Mouse (Mus musculus) Muller cell, postnatal 12 days (primary cell): ENCODE results near the gene Brd1.

Experiments used
- DNase-seq: peaks from one replicate; pipeline ENCODE4 v3.0.0-alpha.2; 2015; ENCODE audit errors: inconsistent ontology term

Brd1 gene

GRCm38 (mm10) chr15:88688120-88688519 lies 45.9 kb downstream of the Brd1 start:
- DNase-seq: no peak

DNA sequence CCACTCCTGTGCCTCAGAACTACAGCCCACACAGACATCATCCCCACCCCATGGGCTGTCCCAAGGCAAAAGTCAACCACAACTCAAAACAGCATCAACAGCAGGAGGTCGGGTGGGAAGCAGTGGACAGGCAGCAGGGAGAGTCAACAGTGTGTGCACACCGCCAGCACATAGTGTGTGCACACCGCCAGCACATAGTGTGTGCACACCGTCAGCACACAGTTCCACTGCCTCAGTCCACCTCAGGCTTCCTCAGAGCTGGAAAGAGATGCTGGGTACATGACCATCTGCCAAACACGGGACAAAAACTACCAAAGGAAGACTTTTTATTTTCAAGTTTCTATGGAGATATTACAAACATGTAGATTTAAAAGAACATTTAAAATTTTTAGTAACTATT lies 47.3 kb downstream of the Brd1 start:
- DNase-seq: no peak

DNA sequence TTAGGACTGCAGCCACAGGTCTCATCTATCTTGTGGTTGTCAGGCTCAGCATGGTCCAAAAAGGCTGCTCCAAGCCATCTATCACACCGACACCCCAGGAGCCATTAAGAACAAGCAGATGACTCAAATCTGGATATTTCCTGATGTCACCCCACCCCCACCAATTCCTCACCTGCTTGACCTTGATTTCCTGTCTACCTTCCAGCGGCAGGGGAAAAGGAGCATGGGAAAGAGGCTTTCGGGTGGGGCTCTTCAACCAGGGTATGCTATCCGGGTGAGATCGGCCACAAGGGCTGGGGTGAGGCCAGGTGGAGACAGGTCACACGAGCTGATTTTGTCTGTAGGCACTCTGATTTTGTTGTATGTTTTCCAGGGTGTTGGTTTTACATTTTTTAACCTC lies 50.0 kb downstream of the Brd1 start:
- DNase-seq: no peak

DNA sequence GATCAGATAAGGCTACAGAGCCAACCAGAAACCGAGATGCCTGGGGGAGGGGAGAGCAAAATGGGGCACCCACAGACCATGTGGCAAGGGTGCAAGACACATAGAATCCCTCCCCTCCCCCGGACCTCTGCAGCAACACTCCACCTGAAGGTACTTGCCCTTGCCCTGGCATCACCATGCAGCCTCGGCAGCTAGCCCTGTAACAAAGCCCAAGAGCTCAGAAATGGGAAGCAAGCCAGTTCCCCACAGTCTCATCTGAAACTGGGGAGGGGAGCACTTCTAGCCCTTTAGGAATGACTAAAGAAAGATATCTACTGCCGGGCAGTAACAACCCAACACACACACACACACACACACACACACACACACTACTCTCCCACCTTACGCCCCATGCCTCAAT lies 53.1 kb downstream of the Brd1 start:
- no peak for DNase-seq

- no peak for DNase-seq
Observed at GRCm38 (mm10) chr15:88677568-88677967, 56.5 kb downstream of the Brd1 start.

GRCm38 (mm10) chr15:88675998-88676397 lies 58.0 kb downstream of the Brd1 start:
- DNase-seq: no peak

GRCm38 (mm10) chr15:88668693-88669092 lies 65.3 kb downstream of the Brd1 start:
- DNase-seq: no peak

- no peak for DNase-seq
Observed at GRCm38 (mm10) chr15:88667653-88668052, 66.4 kb downstream of the Brd1 start.

DNA sequence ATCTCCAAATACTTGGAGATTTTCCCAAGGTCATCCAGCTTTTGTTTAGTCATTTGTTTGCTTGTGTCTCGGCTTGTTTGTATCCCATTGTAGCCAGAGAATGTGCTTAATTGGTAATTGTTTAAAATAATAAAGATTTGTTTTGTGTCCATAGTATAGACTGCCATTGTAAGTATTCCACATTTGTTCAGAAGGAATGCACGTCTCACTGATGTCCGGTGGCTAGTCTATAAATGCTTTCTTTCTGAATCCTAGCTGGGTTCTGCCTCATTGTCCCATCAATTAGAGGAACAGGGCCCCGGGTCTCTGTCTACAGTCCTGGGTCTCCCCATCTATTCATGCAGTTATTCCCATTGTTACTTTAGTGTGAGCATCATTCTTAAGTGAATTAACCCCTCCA lies 68.2 kb downstream of the Brd1 start:
- DNase-seq: no peak

DNA sequence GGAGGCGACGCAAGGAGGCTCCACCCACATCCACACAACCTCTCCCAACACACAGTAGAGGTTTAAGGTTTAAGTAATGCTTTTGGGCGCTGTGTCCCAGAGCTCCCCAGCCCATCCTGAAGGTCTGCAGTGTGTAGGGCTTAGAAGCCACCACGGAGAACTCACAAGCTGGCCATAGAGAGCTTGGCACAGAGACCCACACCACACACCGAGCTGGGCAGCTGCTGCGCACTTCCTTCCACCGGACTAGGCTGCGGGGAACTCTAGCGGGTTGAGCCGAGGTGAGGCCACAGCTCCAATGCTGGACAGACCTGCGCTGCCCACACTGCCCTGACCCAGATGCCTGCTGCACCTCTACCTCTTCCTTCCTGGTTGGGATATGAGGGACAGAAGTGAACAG lies 71.0 kb downstream of the Brd1 start:
- DNase-seq: no peak

DNA sequence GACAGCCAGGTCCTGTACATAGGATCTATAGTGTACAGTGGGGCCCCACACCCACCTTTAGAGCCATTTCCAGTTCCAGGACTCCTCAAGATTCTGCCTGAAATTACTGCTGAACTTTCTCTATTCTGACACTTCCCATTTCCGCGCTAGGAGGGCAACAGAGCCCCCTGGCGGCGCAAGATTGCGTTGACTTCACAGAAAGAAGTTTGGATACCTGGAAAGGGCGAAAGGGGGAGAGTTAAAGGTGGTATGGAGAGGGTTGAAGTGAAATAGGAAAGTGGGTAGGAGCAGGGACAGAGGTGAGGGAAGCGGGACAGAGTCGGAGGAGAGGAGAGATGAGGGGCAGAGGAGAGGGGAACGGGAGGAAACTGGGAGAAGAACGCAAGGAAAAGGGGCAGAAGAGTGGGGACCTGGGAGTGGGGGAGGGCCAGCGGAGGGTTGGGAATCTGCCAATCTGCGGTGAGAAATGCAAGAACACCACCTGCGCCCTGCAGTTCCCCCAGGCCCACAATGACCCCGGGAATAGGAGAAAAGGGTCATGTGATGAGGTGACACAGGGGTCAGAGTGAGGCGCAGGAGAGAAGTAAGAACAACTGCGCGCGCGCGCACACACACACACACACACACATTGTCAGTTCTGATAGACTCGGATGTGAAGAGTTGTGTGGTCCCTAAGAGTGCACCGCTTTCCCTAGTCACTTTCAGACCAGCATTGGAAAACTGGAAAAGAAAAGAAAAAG lies 71.8 kb downstream of the Brd1 start:
- DNase-seq: peak; percentile 44

- no peak for DNase-seq
Observed at GRCm38 (mm10) chr15:88661654-88662053, 72.4 kb downstream of the Brd1 start.

DNA sequence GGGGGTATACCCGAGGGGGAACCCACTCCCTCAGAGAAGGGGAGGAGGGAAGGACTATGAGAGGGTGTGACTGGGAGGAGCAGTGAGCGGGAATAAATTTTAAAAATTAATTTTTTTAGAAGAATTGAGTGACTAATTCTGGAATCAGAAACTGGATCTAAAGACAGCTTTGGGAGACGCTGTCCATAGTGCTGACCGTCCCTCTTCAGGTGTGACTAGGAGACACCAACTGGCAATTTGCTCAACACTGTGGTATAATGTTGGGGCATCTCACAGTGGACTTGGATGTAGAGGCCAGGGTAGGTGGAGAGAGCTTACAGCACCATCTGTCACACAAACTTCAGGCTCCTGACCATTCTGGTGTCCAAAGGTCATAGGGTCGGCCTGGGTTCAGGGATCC lies 82.0 kb downstream of the Brd1 start:
- DNase-seq: no peak

GRCm38 (mm10) chr15:88651019-88651418 lies 83.0 kb downstream of the Brd1 start:
- peak; percentile 44 for DNase-seq
